In the genomic region with DNA sequence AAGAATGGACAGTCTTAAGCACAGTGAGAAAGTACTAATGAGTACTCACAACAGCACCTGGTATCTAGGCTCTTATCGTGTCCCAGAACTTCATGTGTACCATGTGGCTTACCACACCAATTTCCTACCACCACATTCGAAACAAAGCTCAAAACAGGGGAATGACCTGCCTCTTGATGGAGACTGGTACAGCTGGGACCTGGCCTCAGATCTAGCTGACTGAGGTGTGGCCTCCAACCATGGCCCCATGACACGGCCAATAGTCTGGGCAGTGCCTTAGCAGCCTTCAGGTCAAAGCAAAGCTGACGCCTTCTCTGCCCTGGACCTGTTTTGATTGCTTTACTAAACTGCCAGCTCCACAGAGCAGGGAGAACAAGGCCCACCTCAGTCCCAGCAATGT, we compare ENCODE assay signal across 15 mouse cellular contexts. TPM values are rescaled to one million over a fixed set of nuclear protein-coding genes. Genes with fewer than 3 reads are reported as not detected.
DNase-seq lines count a peak whose midpoint lies in the region; ATAC-seq and TF ChIP-seq lines count a peak whose summit lies in the region.
"Had no signal": no experiment of that assay in that cellular context is flagged by ENCODE, and none has a peak within 500 bp of the region (broad histone marks: within the 10 kb centered on the region; RNA-seq: fewer than 3 reads in every experiment).

No protein-coding gene starts in this region.

- H3K27ac ChIP-seq in forebrain, embryonic 10.5 days = peak overlapping the region; percentile 45
- no peak overlapping the region for H3K27ac ChIP-seq in forebrain, embryonic 11.5 days (ENCODE audit: low read depth, low read length)
- peak overlapping the region; percentile 74 for H3K27ac ChIP-seq in limb, embryonic 12.5 days
- peak overlapping the region; percentile 46; the same call in 1 of the 2 replicates for H3K27ac ChIP-seq in stomach, embryonic 16.5 days (ENCODE audit: low read length)
- H3K27ac ChIP-seq in cerebellum, adult 2 months (ENCODE audit: insufficient read depth, low read length) = no peak overlapping the region
- H3K27ac ChIP-seq: liver, embryonic 14.5 days; midbrain, embryonic 13.5 days had no signal

- TF ChIP-seq CTCF in cerebellum, adult 2 months (IDR thresholded peaks at IDR 0.05; ENCODE audit: borderline replicate concordance, insufficient read depth, low read depth, low read length) = no peak

- ATAC-seq in forebrain, embryonic 11.5 days (replicated peaks; ENCODE audit: low FRiP score) = no peak
- ATAC-seq in limb, embryonic 12.5 days (ENCODE audit: insufficient number of reproducible peaks, insufficient read depth, low FRiP score, low TSS enrichment, low read depth) = 0 out of 2 replicates have a peak, but pooled peaks have one; percentile 20
- no peak for ATAC-seq in stomach, embryonic 16.5 days (ENCODE audit: insufficient read depth, low FRiP score)
- ATAC-seq: midbrain, embryonic 13.5 days had no signal

- no peaks in the 10 kb centered on the region for H3K27me3 ChIP-seq in forebrain, embryonic 10.5 days (ENCODE audit: poor library complexity, severe bottlenecking)
- no peaks in the 10 kb centered on the region for H3K27me3 ChIP-seq in forebrain, embryonic 11.5 days (ENCODE audit: control insufficient read depth, insufficient read depth, low read length)
- no peaks in the 10 kb centered on the region for H3K27me3 ChIP-seq in limb, embryonic 12.5 days
- no peaks in the 10 kb centered on the region for H3K27me3 ChIP-seq in stomach, embryonic 16.5 days (ENCODE audit: control insufficient read depth, insufficient read depth, low read length)
- no peaks in the 10 kb centered on the region for H3K27me3 ChIP-seq in cerebellum, adult 2 months (ENCODE audit: control insufficient read depth, insufficient read depth, low read length)
- H3K27me3 ChIP-seq: heart, embryonic 15.5 days; midbrain, embryonic 13.5 days had no signal

- H3K4me3 ChIP-seq in forebrain, embryonic 10.5 days = no peak overlapping the region
- no peak overlapping the region for H3K4me3 ChIP-seq in forebrain, embryonic 11.5 days (ENCODE audit: low read depth, low read length)
- H3K4me3 ChIP-seq in limb, embryonic 12.5 days (replicated peaks) = no peak overlapping the region
- no peak overlapping the region for H3K4me3 ChIP-seq in stomach, embryonic 16.5 days (replicated peaks; ENCODE audit: low read length)
- no peak overlapping the region for H3K4me3 ChIP-seq in cerebellum, adult 2 months (replicated peaks; ENCODE audit: insufficient read depth, low read depth, low read length)
- H3K4me3 ChIP-seq: heart, embryonic 15.5 days; midbrain, embryonic 13.5 days had no signal

- DNase-seq in forebrain, embryonic 10.5 days (ENCODE audit: extremely low spot score, low spot score) = no peak
- DNase-seq in forebrain, embryonic 11.5 days (ENCODE audit: low spot score) = no peak
- peak; percentile 30 to 37 for DNase-seq in kidney, postnatal 36 days
- DNase-seq in kidney, adult 8-10 months = no peak
- no peak for DNase-seq in cerebellum, adult 2 months
- DNase-seq in neural tube, embryonic 10.5 days (ENCODE audit: extremely low spot score, low spot score) = no peak
- DNase-seq: cerebellum, adult 9-11 months; layer of hippocampus, adult 9-11 months; right cerebral cortex, postnatal 4 days; thymus, adult 18-20 months had no signal

- TF ChIP-seq POLR2A in cerebellum, adult 2 months (IDR thresholded peaks at IDR 0.05; ENCODE audit: borderline replicate concordance, insufficient read depth, low read length) = no peak

- H3K9me3 ChIP-seq in forebrain, embryonic 10.5 days = no peaks in the 10 kb centered on the region
- H3K9me3 ChIP-seq in forebrain, embryonic 11.5 days (ENCODE audit: control insufficient read depth, low read length) = no peaks in the 10 kb centered on the region
- no peaks in the 10 kb centered on the region for H3K9me3 ChIP-seq in limb, embryonic 12.5 days
- no peaks in the 10 kb centered on the region for H3K9me3 ChIP-seq in stomach, embryonic 16.5 days (replicated peaks; ENCODE audit: control insufficient read depth, low read length)
- H3K9me3 ChIP-seq: heart, embryonic 15.5 days; midbrain, embryonic 13.5 days had no signal

- H3K9ac ChIP-seq in forebrain, embryonic 11.5 days (ENCODE audit: low read length) = no peak overlapping the region
- H3K9ac ChIP-seq in limb, embryonic 12.5 days (replicated peaks) = no peak overlapping the region
- no peak overlapping the region for H3K9ac ChIP-seq in stomach, embryonic 16.5 days (ENCODE audit: low read length)
- H3K9ac ChIP-seq: heart, embryonic 15.5 days; liver, embryonic 14.5 days; midbrain, embryonic 13.5 days had no signal

- no peak overlapping the region for H3K4me2 ChIP-seq in forebrain, embryonic 11.5 days (ENCODE audit: low read depth, low read length, severe bottlenecking)
- no peak overlapping the region for H3K4me2 ChIP-seq in limb, embryonic 12.5 days
- no peak overlapping the region for H3K4me2 ChIP-seq in stomach, embryonic 16.5 days (ENCODE audit: low read depth, low read length)
- H3K4me2 ChIP-seq: heart, embryonic 15.5 days; midbrain, embryonic 13.5 days had no signal

- 84% methylated on average over 4 of the region's 4 CpGs for WGBS in forebrain, embryonic 10.5 days
- 79% methylated on average over 4 of the region's 4 CpGs for WGBS in forebrain, embryonic 11.5 days
- WGBS in limb, embryonic 12.5 days = 57% methylated on average over 4 of the region's 4 CpGs
- WGBS in stomach, embryonic 16.5 days = 61% methylated on average over 4 of the region's 4 CpGs
- WGBS in cerebellum, adult 2 months = 81% methylated on average over 4 of the region's 4 CpGs

- H3K36me3 ChIP-seq in forebrain, embryonic 10.5 days (replicated peaks) = no peaks in the 10 kb centered on the region
- H3K36me3 ChIP-seq in forebrain, embryonic 11.5 days (ENCODE audit: control insufficient read depth, insufficient read depth, low read length) = no peaks in the 10 kb centered on the region
- H3K36me3 ChIP-seq in limb, embryonic 12.5 days = no peaks in the 10 kb centered on the region
- H3K36me3 ChIP-seq in stomach, embryonic 16.5 days (ENCODE audit: control insufficient read depth, insufficient read depth, low read length) = no peaks in the 10 kb centered on the region
- H3K36me3 ChIP-seq: heart, embryonic 15.5 days; midbrain, embryonic 13.5 days had no signal

- H3K4me1 ChIP-seq in forebrain, embryonic 10.5 days = peaks cover 31% of the 10 kb centered on the region
- peaks cover 2% of the 10 kb centered on the region; the same call in 1 of the 2 replicates for H3K4me1 ChIP-seq in forebrain, embryonic 11.5 days (replicated peaks; ENCODE audit: control insufficient read depth, insufficient read depth, low read length)
- peaks cover 29% of the 10 kb centered on the region for H3K4me1 ChIP-seq in limb, embryonic 12.5 days (replicated peaks)
- 0 out of 2 replicates have a peak, but pooled peaks cover 5% of the 10 kb centered on the region for H3K4me1 ChIP-seq in stomach, embryonic 16.5 days (ENCODE audit: control insufficient read depth, insufficient read depth, low read length)
- H3K4me1 ChIP-seq in cerebellum, adult 2 months (ENCODE audit: control insufficient read depth, insufficient read depth, low read length) = peaks cover 29% of the 10 kb centered on the region

RNA-seq across cellular contexts. Expression of gene Tex2, which starts 56.5 kb away (rescaled TPM):
- 6.2 and 6.4 TPM in 2 replicates for polyA plus RNA-seq in forebrain, embryonic 10.5 days (2016; fragmentation: Nextera tagmentation; extraction: Ambion mirVana)
- 8.3 and 8.8 TPM in 2 replicates for polyA plus RNA-seq in forebrain, embryonic 11.5 days (2014; fragmentation: Nextera tagmentation; extraction: Ambion mirVana)
- polyA plus RNA-seq in limb, embryonic 12.5 days (2016; fragmentation: Nextera tagmentation; extraction: Ambion mirVana) = 7.8 and 8.1 TPM in 2 replicates
- 13.1 and 15.2 TPM in 2 replicates for polyA plus RNA-seq in stomach, embryonic 16.5 days (2015; fragmentation: Nextera tagmentation; extraction: Ambion mirVana)
- 71.3 and 79.6 TPM in 2 replicates for polyA plus RNA-seq in cerebellum, adult 2 months (2012; rRNA removed)

Comparison
In these comparisons a context has a peak if more than half of its experiments do, and no peak if none do; other contexts are left out.
1. DNase-seq: peak in kidney, postnatal 36 days (2 of 2); none in forebrain, embryonic 10.5 days (single experiment), forebrain, embryonic 11.5 days (single experiment), kidney, adult 8-10 months (0 of 2), cerebellum, adult 2 months (0 of 2) and neural tube, embryonic 10.5 days (single experiment).
2. H3K27ac ChIP-seq: peak in forebrain, embryonic 10.5 days (single experiment), limb, embryonic 12.5 days (single experiment) and stomach, embryonic 16.5 days (single experiment); none in forebrain, embryonic 11.5 days (single experiment) and cerebellum, adult 2 months (single experiment).